Mouse (Mus musculus) heart, embryonic 11.5 days (tissue): ENCODE results near the gene D630045J12Rik. TPM values are rescaled to one million over a fixed set of nuclear protein-coding genes. Genes with fewer than 3 reads are reported as not detected.

Experiments used
- ATAC-seq: fragments of 200-750 bp; cut with Nextera tagmentation; replicated peaks from 2 replicates; pipeline ENCODE4 v1.8.0; 2017; ENCODE audit warnings: moderate library complexity; ENCODE audit not compliant: insufficient number of reproducible peaks, low FRiP score, low TSS enrichment
- H3K27ac ChIP-seq: fragments of 300-500 bp; sonication (generic); 2 replicates; pipeline ENCODE4 v1.5.1; 2014; ENCODE audit warnings: mild to moderate bottlenecking, low read depth, low read length
- H3K27me3 ChIP-seq: fragments of 300-500 bp; sonication (generic); 2 replicates; pipeline ENCODE4 v1.6.1; 2014; ENCODE audit warnings: mild to moderate bottlenecking, low read length, mixed read lengths; ENCODE audit not compliant: control insufficient read depth, insufficient read depth
- H3K36me3 ChIP-seq: fragments of 300-500 bp; sonication (generic); 2 replicates; pipeline ENCODE4 v1.6.1; 2014; ENCODE audit warnings: mild to moderate bottlenecking, low read length, moderate library complexity, mixed read lengths; ENCODE audit not compliant: control insufficient read depth, insufficient read depth
- H3K4me1 ChIP-seq: fragments of 300-500 bp; sonication (generic); 2 replicates; pipeline ENCODE4 v1.6.1; 2014; ENCODE audit warnings: low read length; ENCODE audit not compliant: control insufficient read depth, insufficient read depth
- H3K4me2 ChIP-seq: fragments of 300-500 bp; sonication (generic); 2 replicates; pipeline ENCODE4 v1.6.1; 2014; ENCODE audit warnings: mild to moderate bottlenecking, moderate library complexity
- H3K4me3 ChIP-seq: fragments of 300-500 bp; sonication (generic); 2 replicates; pipeline ENCODE4 v1.5.1; 2014; ENCODE audit warnings: low read depth, low read length
- H3K9ac ChIP-seq: fragments of 300-500 bp; sonication (generic); 2 replicates; pipeline ENCODE4 v1.6.1; 2014; ENCODE audit warnings: mild to moderate bottlenecking, low read depth, low read length, moderate library complexity
- H3K9me3 ChIP-seq: fragments of 300-500 bp; sonication (generic); replicated peaks from 2 replicates; pipeline ENCODE4 v1.6.1; 2016; ENCODE audit warnings: low read length; ENCODE audit not compliant: control insufficient read depth
- WGBS: fragments of 180-500 bp; shearing (Covaris S2); extraction: QIAGEN DNeasy Blood & Tissue Kit; methylation state at CpG from one replicate; pipeline ENCODE4 v1.1.7; 2014; ENCODE audit not compliant: insufficient replicate concordance; 5-methylcytosine and 5-hydroxymethylcytosine counted together
- polyA plus RNA-seq: library from polyadenylated mRNA; unstranded; fragments of >200 nt; fragmentation: Nextera tagmentation; extraction: Ambion mirVana; gene quantifications from 2 replicates; pipeline ENCODE4 v1.2.1, GENCODE M21; 2014

Gene D630045J12Rik
- polyA plus RNA-seq, 1 experiment from 2014 or later, result 3.7 TPM

GRCm38 (mm10) chr6:38251464-38251863 lies 2.3 kb downstream of the D630045J12Rik start:
- H3K27me3 ChIP-seq, result 0 out of 2 replicates have a peak, but pooled peaks cover 5% of the 10 kb centered on the region
- H3K4me1 ChIP-seq, result peaks cover 8% of the 10 kb centered on the region; the same call in 1 of the 2 replicates
- no peak overlapping the region for H3K4me2 ChIP-seq
- H3K9me3 ChIP-seq, result no peaks in the 10 kb centered on the region
- H3K27ac ChIP-seq, result no peak overlapping the region
- no peak for ATAC-seq
- H3K9ac ChIP-seq, result no peak overlapping the region
- WGBS, result 33% methylated on average over 4 of the region's 4 CpGs
- H3K36me3 ChIP-seq, result no peaks in the 10 kb centered on the region
- H3K4me3 ChIP-seq, result no peak overlapping the region

GRCm38 (mm10) chr6:38247362-38247761 lies 6.4 kb downstream of the D630045J12Rik start:
- 83% methylated on average over 4 of the region's 4 CpGs for WGBS
- no peak for ATAC-seq
- Histone ChIP-seq H3K9me3 (no peaks in the 10 kb centered on the region), H3K4me1 (peaks cover 2% of the 10 kb centered on the region; the same call in 1 of the 2 replicates), H3K36me3 (no peaks in the 10 kb centered on the region), H3K4me3 (no peak overlapping the region), H3K27me3 (0 out of 2 replicates have a peak, but pooled peaks cover 1% of the 10 kb centered on the region), H3K27ac (no peak overlapping the region), H3K9ac (no peak overlapping the region), H3K4me2 (no peak overlapping the region)

GRCm38 (mm10) chr6:38244806-38245205 lies 9.0 kb downstream of the D630045J12Rik start:
- Histone ChIP-seq H3K27ac (no peak overlapping the region), H3K4me2 (no peak overlapping the region), H3K4me3 (no peak overlapping the region), H3K27me3 (no peaks in the 10 kb centered on the region), H3K36me3 (no peaks in the 10 kb centered on the region), H3K9ac (no peak overlapping the region), H3K9me3 (no peaks in the 10 kb centered on the region), H3K4me1 (no peaks in the 10 kb centered on the region)
- 72% methylated on average over 3 of the region's 3 CpGs for WGBS
- ATAC-seq, result no peak

GRCm38 (mm10) chr6:38244167-38244566 lies 9.6 kb downstream of the D630045J12Rik start:
- Histone ChIP-seq H3K27me3 (no peaks in the 10 kb centered on the region), H3K4me2 (no peak overlapping the region), H3K4me1 (no peaks in the 10 kb centered on the region), H3K27ac (no peak overlapping the region), H3K9me3 (no peaks in the 10 kb centered on the region), H3K36me3 (no peaks in the 10 kb centered on the region), H3K4me3 (no peak overlapping the region), H3K9ac (no peak overlapping the region)
- 45% methylated on average over 3 of the region's 3 CpGs for WGBS
- ATAC-seq, result no peak

GRCm38 (mm10) chr6:38242833-38243232 lies 11.0 kb downstream of the D630045J12Rik start:
- no peaks in the 10 kb centered on the region for H3K4me1 ChIP-seq
- WGBS, result 80% methylated on average over 5 of the region's 5 CpGs
- no peak for ATAC-seq
- H3K4me2 ChIP-seq, result no peak overlapping the region
- no peak overlapping the region for H3K4me3 ChIP-seq
- no peaks in the 10 kb centered on the region for H3K36me3 ChIP-seq
- no peak overlapping the region for H3K9ac ChIP-seq
- no peak overlapping the region for H3K27ac ChIP-seq
- no peaks in the 10 kb centered on the region for H3K27me3 ChIP-seq
- no peaks in the 10 kb centered on the region for H3K9me3 ChIP-seq

GRCm38 (mm10) chr6:38242295-38242830 lies 11.4 kb downstream of the D630045J12Rik start:
- Histone ChIP-seq H3K27ac (no peak overlapping the region), H3K27me3 (no peaks in the 10 kb centered on the region), H3K4me1 (no peaks in the 10 kb centered on the region), H3K36me3 (no peaks in the 10 kb centered on the region), H3K9me3 (no peaks in the 10 kb centered on the region), H3K9ac (no peak overlapping the region), H3K4me2 (no peak overlapping the region), H3K4me3 (no peak overlapping the region)
- 88% methylated on average over 8 of the region's 8 CpGs for WGBS
- no peak for ATAC-seq

GRCm38 (mm10) chr6:38241508-38241907 lies 12.3 kb downstream of the D630045J12Rik start:
- WGBS, result 75% methylated on average over 4 of the region's 4 CpGs
- H3K9me3 ChIP-seq, result no peaks in the 10 kb centered on the region
- H3K36me3 ChIP-seq, result no peaks in the 10 kb centered on the region
- no peak overlapping the region for H3K9ac ChIP-seq
- ATAC-seq, result no peak
- no peak overlapping the region for H3K27ac ChIP-seq
- H3K4me3 ChIP-seq, result no peak overlapping the region
- no peaks in the 10 kb centered on the region for H3K27me3 ChIP-seq
- no peak overlapping the region for H3K4me2 ChIP-seq
- no peaks in the 10 kb centered on the region for H3K4me1 ChIP-seq

GRCm38 (mm10) chr6:38240618-38241017 lies 13.2 kb downstream of the D630045J12Rik start:
- H3K4me3 ChIP-seq, result no peak overlapping the region
- no peak for ATAC-seq
- H3K27me3 ChIP-seq, result no peaks in the 10 kb centered on the region
- 77% methylated on average over 5 of the region's 5 CpGs for WGBS
- H3K27ac ChIP-seq, result no peak overlapping the region
- H3K9ac ChIP-seq, result no peak overlapping the region
- no peaks in the 10 kb centered on the region for H3K4me1 ChIP-seq
- H3K9me3 ChIP-seq, result no peaks in the 10 kb centered on the region
- no peak overlapping the region for H3K4me2 ChIP-seq
- no peaks in the 10 kb centered on the region for H3K36me3 ChIP-seq

- Histone ChIP-seq H3K27ac (no peak overlapping the region), H3K36me3 (no peaks in the 10 kb centered on the region), H3K9ac (no peak overlapping the region), H3K27me3 (no peaks in the 10 kb centered on the region), H3K4me1 (no peaks in the 10 kb centered on the region), H3K9me3 (no peaks in the 10 kb centered on the region), H3K4me2 (no peak overlapping the region), H3K4me3 (no peak overlapping the region)
- no peak for ATAC-seq
- 81% methylated on average over 4 of the region's 4 CpGs for WGBS
Observed at GRCm38 (mm10) chr6:38238382-38238781, 15.4 kb downstream of the D630045J12Rik start.
